Mouse (Mus musculus) embryonic fibroblast, embryonic 13.5 days (primary cell): ENCODE data around the gene Dnajc22.

Source experiments
- CTCF ChIP-seq: IDR thresholded peaks from 2 replicates; pipeline ENCODE4 v1.5.1; 2011; ENCODE audit warnings: mild to moderate bottlenecking, control low read depth, low read length, moderate library complexity, borderline replicate concordance; ENCODE audit not compliant: insufficient read depth
- POLR2A ChIP-seq: IDR thresholded peaks from 2 replicates; pipeline ENCODE4 v1.6.1; 2011; ENCODE audit warnings: low read depth, mild to moderate bottlenecking, control low read depth, low read length, moderate library complexity

GRCm38 (mm10) chr15:99125711-99126080 lies 32.7 kb downstream of the Dnajc22 start, which contains the start of gene Spats2:
- no peak for TF ChIP-seq CTCF
- no peak for TF ChIP-seq POLR2A
